Mouse (Mus musculus): ENCODE data around the gene Gbp7.
"Not testable (repeated sequence)": the region's sequence is repeated elsewhere in the genome, so short reads cannot be mapped to it uniquely, and the experiment has no call there.

The Gbp7 gene

DNA sequence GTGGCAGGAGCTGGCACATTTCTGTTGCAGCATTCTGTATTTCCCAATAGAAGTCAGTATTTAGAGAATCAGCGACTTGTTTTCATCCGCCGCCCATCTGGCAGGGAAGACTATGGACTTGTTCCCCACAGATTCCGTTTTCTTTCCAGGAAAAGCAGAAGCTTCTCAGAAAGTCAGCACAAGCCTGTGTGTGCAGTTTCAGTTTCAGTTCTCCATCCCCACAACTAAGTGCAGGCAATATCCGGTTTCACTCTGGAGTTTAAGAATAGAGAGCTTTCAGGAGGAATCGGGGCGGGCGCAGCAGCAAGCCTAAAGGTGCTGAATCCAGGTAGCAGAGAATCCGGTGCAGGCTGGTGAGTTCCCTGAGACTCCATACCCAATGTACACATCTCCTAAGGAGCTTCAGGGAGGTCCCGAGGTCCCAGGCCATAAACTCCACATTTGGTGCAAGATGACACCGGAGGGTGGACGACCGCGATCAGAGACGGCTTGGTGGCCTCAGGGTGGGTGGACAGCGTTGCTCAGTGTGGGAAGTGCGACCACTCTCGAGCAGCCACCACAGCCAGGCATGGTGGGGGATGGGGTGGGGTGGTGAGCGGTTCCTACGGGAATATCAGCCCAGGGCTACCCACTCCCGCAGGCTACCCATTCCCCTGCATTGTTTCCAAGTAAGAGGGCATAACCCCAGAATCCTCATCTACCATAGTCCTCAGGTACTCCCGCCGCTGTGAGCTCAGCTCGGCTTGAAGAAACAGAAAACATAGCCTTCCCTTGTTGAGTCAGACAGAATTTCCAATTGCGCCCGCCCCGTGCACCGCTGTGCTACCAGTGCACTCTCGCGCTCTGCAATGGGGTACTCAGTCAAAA lies at the start of gene Gbp7:
Gene Gbp7, plus strand, starts transcription at position 256 of the 867 bp plus-strand sequence.
- no peak for DNase-seq (ENCODE audit: low spot score)

DNA sequence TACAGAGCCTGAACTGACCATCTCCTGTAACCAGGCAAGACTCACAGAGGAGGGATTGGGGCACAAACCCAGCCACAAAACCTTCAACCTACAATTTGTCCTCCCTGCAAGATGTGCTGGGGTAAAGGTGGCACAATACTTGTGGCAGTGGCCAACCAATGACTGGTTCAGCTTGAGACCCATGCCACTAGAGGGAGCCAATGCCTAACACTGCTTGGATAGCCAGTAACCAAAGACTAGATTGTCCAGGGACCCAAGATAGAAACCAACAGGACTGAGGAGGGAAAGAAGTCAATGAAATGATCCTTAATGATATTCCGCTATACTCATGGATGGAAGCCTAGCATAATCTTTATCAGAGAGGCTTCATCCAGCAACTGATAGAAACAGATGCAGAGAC lies 39.7 kb upstream of the Gbp7 start:
- DNase-seq (ENCODE audit: low spot score) = no peak

DNA sequence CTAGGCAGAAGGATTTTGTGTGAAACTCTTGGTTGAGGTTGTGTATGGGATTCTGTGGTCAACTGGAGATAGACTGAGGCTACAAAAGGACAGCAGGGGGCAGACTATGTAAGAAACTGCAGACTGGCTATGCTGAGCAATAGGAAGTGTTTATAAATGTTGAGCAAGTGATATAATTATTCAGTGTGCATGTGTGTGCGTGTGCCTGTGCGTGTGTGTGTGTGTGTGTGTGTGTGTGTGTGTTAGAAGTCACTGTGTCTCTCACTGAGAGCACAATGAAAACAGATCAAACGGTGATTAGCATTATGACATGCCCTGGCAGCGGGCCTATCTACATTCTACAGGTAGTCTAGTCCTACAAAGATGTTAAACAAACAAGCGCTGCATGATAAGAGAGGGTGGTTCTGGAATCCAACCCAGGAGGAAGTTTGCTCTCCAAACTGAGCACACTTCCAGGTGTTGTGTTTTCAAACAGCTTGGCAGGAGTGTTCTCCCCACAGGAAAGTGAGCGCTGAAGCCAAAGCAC lies 36.5 kb upstream of the Gbp7 start, which contains the start of gene Gbp5:
Gene Gbp5, plus strand, starts transcription at position 443 of the 526 bp plus-strand sequence.
- DNase-seq (ENCODE audit: low spot score) = peak; percentile 47

DNA sequence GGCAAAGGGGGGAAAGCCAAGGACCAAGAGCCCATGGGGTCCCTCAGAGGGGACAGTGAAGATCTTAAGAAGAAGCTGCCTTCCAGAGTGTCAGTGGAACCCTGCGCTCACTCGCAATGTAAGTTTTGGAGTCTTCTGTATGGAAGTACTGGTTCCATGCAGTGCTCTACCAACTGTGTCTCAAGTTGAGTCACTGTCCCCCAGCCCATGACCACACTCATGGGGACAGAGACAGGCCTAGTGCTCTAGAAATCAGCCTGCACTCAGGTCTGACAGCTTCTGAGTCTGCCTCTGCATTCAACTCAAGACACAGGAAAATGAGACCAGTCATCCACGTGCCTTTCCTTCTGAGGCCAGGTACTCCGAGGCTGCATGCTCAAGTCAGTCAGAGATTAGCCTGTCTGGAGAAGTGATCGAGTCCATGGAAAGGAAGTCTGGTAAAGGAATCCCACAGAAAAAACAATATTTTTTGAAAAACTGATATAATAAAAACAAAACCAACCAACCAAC lies 34.9 kb upstream of the Gbp7 start:
- DNase-seq (ENCODE audit: low spot score) = no peak

DNA sequence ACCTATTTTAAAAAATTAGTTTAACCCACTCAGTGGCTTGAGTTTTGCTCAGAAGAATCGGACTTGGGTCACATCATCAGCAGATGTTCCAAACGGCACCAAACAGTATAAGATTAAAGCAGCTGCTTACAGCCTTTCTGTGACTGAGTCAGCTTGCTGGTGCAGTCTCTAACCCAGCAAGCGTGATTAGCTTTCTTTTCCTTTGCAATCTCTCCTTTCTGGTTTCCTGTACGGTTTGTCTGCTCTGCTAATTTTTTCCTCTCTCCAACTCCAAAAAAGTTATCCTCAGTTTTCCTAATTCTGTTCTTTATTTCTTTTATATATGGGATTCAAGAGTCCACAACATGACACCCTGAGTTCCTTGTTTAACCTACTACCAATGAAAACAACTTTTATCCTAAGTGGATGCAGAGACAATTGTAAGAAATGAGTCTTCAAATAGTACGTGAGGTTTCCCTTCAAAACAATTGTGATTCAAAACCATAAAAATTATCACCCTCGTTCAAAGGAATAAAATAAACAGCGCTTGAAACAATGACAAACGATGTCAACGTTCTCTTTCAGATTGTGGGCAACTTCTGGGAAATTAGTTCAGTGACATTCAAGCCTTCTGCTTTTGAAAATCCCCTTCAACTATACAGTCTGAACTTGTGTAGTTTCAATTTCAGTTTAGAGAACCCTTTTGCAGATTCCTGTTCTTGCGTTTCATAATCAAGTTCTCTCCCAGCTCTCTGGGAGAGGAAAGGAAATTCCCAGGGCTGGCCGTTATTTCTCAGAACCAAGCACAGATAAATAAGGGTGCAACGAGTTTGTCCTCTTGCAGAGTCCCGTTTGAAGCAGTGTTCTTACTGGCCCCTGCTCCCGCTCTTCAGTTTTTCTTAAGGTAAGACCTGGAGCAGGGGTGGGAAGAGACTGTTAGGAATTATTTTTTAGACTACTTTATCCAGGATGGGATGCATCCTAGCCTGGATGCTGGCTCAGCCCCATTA lies 33.7 kb upstream of the Gbp7 start:
- DNase-seq (ENCODE audit: low spot score) = no peak

DNA sequence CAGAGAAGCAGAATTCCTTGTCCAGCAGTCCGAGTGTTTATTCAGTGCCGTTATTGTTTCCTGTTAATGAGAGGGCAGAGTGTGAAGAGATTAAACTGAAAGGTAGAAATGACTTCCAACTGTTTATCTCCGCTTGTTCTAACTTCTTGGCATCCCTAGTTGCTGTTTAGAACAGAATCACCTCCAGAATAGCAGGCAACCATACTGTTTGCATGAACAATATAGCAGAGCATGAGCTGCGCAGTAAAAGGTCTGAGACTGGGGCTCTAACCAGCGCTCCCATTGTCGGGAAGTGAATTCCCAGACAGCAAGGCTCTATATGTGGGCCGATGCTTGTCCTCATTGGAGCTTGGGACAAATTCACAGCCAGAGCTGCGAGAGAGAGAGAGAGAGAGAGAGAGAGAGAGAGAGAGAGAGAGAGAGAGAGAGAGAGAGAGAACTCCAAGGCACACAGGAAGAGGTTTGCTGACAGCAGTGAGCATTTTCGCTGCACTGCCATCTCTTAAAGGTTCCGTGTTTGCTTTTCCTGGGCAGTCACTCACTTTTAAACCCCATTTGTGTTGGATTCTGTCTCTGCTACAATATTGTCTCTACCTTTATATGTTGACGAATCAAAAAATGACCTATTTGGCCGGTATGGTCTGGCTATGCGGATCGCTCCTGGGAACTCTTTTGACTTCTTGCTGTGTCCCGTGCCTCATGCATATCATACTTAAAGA lies 32.9 kb upstream of the Gbp7 start:
- no peak for DNase-seq (ENCODE audit: low spot score)

DNA sequence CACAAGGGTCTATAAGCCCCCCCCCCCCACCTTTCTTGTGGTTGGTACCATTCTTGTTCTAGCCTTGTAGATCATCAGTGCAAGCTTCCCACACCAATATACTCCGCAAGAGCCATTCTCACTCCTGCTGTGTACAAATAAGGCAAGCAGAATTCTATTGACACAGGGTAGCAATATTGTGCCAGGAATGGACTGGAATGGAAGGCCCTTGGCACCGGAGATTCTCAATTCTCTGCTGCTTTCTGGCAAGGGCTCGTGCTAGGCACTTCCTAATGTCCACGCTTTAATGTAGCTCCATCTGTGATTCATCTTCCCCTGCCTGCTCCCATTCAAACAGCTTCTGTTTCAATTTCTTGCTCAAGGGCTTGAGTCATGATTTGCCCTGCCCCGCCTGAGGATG lies 31.2 kb upstream of the Gbp7 start:
- no peak for DNase-seq (ENCODE audit: low spot score)

DNA sequence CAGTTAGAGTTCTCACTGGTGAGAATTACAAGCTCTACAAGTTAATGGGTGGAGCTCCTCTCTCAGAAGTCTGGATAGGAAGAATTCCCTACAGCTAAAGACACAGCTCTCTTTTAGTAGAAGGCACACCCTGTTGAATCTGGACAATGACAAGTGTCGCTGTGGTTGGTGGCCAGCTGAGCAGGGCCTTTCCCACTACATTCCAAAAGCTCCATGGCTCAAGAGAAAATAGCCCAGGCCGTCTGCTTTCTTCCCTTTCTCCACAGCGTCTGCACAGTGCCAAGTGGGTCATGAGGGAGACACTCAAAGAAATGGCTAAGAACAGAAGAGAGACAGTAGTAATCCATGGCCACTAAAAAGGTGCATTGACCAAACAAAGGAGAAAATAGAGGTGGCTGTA lies 2.0 kb upstream of the Gbp7 start:
- DNase-seq (ENCODE audit: low spot score) = no peak

DNA sequence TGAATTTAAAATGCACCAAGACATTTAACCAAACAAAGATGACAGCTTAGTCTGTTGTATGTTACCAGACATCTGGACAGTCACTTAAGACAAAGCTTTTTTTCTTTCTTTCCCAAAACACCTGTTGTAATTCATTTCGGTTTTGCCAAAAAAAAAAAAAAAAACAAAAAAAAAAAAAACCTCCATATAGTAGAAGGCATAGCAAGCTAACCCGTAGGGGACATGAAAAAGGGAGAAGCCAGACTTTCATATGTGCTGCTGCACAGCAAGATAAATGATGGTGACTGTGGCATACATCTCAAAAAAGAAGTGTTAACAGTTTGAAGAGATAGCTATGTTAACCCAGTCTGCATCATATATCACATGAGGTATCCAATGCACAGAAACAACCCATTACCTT lies 545 bp upstream of the Gbp7 start:
- no peak for DNase-seq (ENCODE audit: low spot score)

DNA sequence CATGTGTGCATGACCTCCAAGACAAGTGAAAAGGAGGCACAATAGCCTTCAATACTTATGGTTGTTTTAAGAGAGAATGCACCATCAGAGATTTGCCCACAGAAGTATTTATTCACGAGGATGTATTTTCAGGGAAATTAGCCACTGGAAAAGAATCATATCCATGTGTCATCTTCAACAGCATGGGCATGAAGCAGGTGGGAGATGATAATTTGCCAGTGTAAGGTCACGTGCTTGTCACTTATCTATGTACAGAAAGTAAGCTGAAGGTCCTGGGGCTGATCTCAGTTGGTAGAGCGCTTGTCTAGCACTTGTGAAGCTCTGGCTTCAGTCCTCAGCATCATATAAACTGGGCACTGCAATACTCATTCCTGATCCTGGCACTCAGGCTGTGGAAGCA lies 1.5 kb downstream of the Gbp7 start:
- DNase-seq (ENCODE audit: low spot score) = no peak

DNA sequence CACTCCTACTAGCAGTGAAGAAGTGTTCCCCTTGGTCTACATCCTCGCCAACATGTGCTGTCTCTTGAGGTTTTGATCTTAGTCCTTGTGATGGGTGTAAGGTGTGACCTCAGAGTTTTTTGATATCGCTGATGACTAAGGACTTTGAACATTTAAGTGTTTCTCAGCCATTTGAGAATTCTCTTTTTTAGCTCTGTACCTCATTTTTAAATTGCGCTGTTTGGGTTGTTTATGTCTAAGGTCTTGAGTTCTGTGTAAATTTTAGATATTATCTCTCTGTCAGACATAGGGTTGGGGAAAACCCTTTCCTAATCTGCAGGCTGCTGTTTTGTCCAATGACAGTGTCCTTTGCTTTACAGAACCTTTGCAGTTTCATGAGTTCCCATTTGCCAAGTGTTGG lies 3.0 kb downstream of the Gbp7 start:
- no peak for DNase-seq (ENCODE audit: low spot score)

DNA sequence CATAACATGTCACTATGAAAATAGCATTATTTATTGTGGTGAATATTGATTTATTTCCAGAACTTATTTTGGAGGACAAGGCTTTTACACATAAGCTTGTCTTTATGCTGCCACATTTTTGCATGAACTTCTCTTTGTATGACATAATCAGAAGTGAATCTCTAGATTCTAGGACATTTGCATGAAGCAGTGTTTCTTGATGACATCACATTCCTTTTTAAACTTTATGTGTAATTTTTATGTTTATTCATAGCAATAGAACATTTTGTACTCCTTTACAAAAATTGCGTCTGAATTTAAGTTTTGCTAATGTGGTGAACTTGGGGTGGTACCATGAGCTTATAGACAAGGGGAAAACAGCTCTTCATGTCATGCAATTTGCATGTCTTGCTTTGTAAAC lies 5.5 kb downstream of the Gbp7 start:
- DNase-seq (ENCODE audit: low spot score) = no peak

DNA sequence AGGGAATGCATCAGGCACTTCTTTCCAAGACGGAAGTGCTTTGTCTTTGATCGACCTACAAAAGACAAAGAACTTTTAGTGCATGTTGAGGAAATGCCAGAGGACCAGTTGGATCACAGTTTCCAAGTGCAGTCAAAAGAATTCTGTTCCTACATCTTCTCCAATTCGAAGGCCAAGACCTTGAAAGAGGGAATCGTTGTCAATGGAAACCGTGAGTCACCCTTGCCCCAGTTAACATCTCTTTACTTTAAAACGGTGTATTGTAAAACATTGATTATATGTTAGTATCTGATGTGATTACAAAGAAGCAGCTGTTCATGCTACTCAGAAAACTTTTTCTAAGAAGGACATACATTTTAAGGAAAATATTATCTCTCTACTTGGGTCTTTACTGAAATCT lies 11.2 kb downstream of the Gbp7 start:
- DNase-seq (ENCODE audit: low spot score) = no peak

DNA sequence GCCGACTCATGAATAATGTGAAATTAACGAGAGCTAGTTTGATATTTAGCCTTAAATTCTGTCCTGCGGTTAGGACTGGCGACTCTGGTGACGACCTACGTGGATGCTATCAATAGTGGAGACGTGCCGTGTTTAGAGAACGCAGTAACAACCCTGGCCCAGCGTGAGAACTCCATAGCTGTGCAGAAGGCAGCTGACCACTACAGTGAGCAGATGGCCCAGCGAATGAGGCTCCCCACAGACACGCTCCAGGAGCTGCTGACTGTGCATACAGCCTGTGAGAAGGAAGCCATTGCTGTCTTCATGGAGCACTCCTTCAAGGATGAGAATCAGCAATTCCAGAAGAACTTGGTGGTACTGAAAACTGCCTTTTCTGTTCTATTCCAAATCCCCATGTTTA lies 12.6 kb downstream of the Gbp7 start:
- DNase-seq (ENCODE audit: low spot score) = not testable (repeated sequence)

DNA sequence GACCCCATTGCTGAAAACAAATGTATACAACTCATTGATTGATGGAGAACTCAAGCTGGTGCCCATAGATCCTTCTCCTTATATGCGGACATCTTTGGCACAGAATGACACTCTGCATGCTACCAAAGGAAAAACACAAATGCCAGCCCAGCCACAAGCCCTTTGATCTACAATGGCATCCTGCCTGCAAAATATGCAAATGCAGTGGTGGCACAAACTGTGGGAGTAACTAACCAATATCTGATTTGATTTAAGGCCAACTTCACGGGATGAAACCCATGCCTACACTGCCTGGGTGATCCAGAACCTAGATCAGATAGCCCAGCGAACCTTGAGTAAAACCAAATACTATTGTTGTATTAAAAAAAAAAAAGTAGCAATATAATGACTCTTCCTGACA lies 16.5 kb downstream of the Gbp7 start:
- no peak for DNase-seq (ENCODE audit: low spot score)

DNA sequence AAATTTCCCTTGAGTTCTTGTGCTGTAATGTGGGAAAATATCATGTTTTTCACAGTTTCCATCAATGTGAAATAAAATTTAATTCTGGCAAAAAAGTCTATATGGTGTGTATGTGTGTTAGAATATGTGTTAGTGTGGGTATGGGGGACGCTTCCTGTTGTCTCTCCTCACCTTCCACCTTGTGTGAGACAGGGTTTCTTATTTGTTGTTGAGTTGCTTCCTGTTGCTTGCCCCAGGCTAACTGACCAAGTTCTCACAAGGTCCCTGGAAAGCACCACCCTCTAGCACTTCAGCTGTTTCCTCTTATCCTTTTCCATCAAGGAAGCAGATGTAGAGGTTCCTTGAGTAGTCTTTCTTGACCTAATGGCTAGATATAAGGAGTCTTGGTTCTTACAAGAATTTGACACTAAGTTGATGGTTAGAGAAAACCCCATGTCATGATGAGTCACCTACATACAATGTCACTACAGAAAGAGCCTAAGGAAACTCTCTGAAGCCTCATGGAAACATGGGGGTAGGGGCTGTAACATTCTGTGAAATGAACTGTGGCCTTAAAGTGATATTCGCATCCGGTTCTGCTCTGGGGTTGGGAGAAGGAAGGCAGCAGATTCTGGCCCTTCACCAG lies 20.0 kb downstream of the Gbp7 start:
- no peak for DNase-seq (ENCODE audit: low spot score)

DNA sequence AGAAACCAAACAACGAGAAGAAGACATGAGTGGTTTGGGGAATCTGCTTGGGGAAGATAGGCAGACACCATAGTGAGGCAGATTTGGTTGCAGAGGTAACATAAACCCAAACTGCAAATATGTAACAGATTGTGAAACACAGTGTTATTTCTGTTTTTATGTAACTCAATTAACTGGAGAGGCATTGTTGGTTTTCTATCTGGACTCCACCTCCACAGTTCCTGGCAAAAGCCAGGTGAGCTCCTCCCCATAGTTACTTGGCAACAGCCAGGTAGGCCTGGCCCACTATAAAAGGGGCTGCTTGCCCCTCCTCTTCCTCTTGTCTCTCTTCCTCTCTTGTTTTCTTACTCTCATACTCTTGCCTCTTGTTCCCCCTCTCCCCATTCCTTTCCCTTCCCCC lies 24.5 kb downstream of the Gbp7 start:
- DNase-seq (ENCODE audit: low spot score) = no peak

DNA sequence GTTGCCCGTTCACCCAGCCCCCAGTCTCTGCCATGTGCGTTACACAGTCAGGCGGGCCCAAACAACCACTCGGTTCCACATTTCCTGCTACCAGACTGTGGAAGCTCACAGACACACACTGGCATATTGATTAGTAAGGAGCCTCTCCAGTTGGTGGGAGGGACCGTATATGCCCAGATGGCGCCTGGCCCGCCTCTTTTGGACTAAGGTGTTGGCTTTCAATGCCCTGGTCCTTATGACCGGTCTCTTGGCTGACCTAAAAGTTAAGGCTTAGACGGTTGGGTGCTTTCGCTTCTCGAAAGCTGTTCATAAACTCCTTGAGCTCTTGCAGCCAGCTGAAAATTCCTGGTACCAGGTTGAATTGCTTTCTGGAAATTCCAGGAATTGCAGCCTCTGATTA lies 25.5 kb downstream of the Gbp7 start:
- no peak for DNase-seq (ENCODE audit: low spot score)

DNA sequence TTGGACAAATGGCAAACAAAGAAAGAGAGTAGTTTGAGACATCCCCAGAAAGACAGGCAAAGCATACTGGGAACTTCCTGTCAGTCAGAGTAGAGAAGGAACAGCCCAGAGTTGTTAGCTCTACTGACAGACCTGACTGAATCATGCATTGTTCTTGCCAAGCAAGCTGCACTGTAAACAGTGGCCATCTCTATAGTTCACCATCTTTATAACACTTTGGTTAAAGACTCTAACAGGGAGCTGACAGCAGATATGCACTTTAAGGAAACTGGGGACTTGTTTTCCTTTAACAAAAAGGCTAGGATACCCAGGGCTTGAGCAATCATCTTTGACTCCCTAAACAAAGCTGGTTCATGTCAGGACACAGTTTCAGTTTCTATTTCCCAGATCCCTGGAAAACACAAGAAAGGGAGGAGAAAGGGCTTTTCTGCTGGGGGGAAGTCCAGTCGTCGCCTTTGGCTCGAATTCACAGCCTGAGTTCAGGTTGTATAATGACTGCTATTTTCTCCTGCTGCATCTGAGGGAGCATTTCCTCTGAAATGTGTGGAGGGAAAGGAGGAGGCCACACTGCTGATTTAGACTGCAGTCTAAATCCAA lies 29.6 kb downstream of the Gbp7 start, which contains the start of gene Gbp3:
Gene Gbp3, plus strand, starts transcription at position 395 of the 597 bp plus-strand sequence.
- DNase-seq (ENCODE audit: low spot score) = no peak

DNA sequence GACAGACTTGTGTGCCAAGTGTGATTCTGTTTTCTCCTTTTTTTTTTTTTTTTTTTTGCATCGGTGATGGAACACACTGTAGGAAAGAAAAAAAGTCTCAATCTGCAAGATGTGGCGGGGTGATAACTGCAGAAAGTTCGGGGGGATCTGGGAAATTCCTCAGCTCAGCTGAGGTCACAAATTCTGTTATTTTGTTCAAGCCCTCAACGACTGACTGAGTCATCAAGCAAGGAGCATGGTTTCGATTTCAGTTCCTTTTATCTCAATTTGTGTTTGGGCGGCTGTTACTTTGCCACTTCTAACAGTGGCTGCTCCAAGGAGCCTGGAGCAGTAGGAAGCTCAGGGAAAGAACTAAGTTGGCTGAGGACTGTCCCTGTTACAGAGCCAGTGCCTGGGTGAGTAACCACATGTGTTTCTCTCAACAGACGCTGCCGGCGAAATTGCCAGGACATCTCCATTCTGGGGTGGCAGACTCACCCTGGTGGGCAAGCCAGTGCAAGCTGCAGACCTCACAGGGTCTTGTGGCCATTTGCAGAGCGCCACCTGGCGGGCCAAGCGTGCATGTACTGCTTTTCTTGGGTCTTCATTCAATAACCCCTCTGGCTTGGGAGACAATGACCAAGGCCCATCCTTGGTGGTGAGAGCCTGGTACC lies 30.3 kb downstream of the Gbp7 start:
- peak; percentile 65 for DNase-seq (ENCODE audit: low spot score)
